Mouse (Mus musculus) brain, adult 2 months (tissue): ENCODE results near the gene D430019H16Rik.

ENCODE experiments used
- DNase-seq: peaks from one replicate; pipeline ENCODE4 v3.0.0; 2011; ENCODE audit warnings: low read depth, low spot score

The D430019H16Rik gene

DNA sequence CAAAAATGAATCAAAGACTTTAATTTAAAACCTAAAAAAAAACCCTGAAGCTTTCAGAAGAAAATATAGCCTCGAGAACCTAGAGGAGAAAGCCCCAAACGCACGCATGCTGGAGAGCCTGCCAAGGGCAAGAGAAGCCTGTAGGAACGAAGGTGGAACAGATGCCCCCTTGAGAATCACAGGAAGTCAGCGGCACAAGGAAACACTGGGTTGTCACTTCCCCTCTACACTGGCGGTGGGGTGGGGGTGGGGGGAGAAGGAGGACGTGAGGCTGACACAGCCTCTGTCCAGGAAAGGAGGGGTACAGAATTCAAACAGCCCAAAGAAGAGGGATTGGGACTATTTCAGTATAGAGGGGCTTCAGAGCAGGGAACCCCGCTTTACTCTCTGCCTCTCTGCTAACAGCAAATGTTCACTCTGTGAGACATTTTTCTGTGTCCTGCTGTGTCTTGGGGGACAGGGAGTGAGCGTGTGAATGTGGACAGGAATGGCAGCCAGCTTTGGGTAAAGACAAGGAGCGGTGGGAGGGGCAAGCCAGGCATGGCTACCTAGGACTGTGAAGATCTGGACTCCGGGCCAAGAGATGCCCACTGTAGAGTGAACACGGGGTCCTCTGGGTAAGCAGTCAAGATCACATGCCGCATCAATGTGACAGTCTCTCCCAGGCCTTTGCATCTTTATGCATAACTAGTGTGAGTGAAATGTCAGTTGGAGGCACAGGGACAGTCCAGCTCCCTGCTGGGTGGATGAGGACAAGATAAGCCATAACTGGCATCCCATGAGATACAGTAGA, 82.5 kb downstream of the D430019H16Rik start:
- DNase-seq: no peak

DNA sequence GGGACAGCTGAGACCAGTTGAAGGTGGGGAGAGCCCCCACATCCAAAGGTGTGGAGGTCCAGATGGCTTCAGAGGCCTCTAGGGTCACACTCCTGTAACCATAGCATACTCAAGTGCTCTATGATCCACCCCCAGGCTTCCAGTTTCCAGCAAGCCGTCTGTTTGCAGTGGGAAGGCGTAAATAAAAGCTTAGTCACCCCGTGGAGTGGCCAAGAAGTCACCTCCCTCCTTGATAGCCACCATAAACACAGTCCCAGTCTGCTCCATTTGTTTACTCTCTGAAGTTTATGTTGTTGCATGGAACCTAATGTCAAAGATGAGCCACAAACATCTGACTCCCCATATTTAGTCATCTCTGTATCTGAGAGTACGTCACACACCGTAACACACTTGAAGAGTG, 83.5 kb downstream of the D430019H16Rik start:
- DNase-seq: no peak

DNA sequence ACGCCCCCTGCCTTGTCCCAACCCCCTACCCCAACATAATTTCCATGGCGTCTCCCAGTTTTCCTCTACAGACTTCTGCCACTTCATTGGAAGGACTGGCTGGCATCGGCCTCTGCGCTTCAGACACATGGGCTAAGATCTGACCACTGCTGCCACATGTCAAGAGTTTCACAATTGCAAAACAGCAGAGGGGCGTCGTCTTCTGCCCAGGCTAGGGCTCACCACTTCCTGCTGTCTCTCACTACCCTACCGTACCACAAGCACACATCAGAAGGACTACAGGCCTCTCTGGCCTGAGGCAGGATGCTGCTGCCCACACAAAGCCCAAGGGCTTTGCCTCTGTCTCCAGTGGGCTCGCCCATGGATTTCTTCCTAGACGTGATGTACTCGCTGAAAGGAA, 86.0 kb downstream of the D430019H16Rik start:
- no peak for DNase-seq

DNA sequence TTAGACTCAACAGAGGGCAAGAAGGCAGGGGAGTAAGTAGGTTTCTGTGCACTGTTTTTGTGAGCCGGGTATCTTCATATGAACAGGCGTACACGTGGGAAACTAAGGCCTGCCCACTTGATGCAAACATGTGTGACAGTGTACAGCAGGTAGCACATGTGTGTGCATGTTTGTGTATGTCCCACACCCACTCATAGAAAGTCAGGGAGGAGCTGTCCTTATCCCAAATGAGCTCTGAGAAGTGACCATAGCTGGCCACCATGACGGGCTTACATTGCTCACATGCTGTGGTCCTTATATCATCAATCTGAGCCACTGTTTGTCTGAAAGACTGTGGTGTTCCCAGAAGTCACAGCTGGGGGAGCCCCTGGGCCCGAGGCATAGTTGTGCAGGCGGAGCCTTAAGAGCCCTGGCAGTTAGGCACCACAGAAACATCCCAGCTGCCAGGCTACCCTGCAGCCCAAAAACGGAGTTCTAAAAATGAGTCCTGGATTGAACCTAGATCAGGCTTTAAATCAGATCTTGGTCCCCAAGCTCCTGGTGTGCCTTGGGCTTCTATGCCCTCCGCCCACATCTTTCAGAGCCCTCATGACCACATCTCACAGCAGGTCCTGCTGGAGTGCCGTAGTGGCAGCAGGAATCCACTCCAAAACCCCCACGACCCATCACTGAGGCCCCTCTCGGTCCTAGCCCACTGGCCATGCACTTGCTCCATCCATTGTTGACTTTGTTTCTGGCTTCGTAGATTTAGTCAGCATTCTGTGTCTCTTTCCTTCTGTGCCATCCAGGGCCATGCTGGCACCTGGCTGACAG, 88.1 kb downstream of the D430019H16Rik start:
- DNase-seq: no peak

DNA sequence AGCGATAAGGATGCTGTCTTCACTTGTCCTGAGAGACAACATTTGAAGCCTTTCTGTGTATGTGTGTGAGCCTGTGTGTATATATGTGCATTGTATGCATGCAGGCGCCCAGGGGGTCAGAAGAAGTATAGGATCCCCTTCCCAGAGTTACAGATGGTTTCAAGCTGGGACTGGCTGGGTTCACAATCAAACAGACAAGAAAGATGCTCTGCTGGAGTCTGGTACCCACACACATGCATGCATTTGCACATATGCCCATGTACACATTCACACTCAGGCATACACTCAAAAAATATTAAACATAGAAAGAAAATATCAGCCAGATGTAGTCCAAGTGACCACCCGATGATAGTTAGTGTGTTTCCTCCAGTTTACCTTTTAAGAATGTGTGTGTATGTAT, 88.9 kb downstream of the D430019H16Rik start:
- no peak for DNase-seq
